Mouse (Mus musculus) kidney, adult 8-10 months (tissue): ENCODE results near the gene Edem2.
"Not testable (repeated sequence)": the region's sequence is repeated elsewhere in the genome, so short reads cannot be mapped to it uniquely, and the experiment has no call there.

Experiments used
- DNase-seq, 2 experiments: peaks; one replicate each; pipeline ENCODE4 v3.0.0; 2022

Gene Edem2

DNA sequence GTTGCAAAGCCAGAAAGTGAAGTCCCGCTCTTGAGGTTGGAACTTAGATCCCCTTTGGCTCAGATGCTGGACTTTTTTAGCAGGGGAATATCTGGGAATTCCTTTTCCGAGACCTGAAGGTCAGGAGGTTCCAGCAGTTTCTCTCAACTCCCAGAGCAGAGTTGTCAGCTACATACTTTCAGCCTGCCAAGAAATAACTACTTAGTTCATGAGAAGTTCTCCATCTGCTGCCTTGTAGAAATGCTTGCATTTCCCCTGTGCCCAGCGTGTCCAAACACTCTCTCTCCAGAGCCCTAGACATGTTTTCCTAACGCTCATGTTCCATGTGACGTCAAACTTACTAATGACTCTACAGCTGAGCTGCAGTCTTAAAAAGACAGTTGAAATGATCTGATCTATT, 5.8 kb upstream of the Edem2 start:
- DNase-seq: no peak

- no peak for DNase-seq
Measured at GRCm38 (mm10) chr2:155728742-155729141, 533 bp downstream of the Edem2 start.

- DNase-seq: no peak
Measured at GRCm38 (mm10) chr2:155727764-155728395, 1.4 kb downstream of the Edem2 start.

DNA sequence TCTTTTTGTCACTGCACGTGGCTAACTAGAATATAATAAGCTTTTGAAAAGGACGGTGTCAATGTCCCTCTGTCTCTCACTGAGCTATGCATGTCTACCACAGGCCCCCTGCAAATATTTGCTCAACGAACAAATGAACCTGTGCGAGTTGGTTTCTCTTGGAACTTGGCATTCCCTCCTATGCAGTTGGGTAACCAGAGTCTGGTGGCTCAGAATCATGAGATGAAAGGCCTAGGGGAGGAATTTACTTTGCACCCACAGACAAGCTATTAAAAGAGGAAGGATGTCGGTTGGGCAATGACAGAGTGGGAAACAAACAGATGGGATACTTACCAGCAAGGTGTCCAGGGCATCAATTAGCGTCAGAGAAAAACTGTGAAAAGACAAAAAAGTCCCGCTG, 3.0 kb downstream of the Edem2 start:
- DNase-seq: no peak

DNA sequence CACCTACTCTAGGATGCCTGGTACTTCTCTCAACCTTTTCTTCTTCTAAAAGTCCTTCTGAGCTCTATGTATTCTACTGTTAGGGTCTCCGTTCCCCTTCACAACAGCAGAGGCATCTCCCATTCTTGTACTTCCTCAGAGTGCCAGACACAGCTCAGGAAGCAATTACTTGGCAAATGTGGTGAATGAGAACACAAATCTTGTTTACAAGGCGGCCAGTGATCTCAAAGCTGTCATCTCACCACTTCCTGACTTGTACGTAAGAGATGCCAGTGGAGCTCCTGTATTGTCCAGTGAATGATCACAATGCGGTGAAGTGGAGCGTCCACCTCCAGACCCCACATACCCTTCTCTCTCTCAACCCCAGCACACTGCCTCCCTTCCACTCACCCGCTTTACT, 4.7 kb downstream of the Edem2 start:
- DNase-seq: no peak

DNA sequence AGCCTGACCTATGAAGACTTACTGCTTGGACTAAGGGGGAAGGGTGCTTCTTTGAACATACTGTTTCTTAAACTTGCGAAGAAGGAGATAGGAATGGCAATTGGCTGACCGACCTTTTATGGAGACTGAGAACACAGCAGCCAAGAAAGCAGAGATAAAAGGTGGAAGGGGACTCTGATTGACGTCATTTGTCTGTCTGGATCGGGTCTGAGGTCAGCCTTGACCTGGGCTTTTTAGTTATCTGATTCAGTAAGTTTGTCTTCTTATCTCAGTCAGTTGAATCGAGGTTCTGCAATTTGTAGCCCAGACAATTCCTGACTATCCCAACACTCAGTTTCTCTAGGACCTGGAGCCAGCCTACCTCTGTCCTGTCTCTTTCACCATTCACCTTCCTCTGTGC, 5.2 kb downstream of the Edem2 start:
- DNase-seq: no peak

GRCm38 (mm10) chr2:155720585-155720984, 8.7 kb downstream of the Edem2 start:
- no peak for DNase-seq

DNA sequence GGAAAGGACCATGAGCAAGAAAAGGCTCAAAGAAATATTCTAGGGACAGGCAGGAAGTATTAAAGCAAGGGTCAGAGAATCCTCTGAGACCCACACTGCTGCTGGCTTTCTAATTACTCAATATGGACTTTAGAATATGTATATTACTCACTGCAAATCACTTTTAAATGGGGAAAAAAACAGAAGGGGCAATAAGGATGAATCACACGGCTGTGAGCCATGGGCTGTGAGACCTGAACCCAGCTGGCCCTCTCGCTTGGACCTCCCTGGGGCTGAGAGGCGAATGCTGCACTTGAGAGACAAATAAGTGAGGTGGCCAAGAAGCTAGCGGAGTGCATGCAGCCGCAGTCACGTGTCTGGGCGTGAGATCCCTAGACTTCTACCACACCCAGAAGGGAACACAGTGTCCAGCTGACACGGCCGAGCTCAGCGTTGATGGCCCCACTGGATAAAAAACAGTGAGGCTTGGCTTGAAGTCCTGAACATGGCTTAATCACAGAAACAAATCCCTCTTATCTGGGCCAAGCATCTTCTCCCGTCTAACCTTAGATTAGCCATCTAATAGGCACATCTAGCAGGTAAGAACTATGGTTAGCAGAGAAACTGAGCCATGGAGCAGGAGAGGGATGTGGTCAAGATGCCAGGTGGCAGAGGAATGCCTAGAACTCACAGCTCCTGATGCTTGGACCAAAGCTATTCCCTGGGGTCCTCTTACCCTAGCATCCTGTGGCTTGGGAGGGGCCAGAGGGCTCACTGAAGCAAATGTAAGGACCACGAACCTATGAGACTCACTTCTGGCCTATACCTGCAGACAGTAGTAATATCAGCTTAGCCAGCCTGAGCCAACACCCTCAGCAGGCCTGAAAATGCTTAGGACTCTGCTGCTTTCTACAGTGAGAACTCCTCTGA, 11.9 kb downstream of the Edem2 start:
- no peak for DNase-seq

GRCm38 (mm10) chr2:155710557-155710956, 18.7 kb downstream of the Edem2 start:
- DNase-seq: no peak

DNA sequence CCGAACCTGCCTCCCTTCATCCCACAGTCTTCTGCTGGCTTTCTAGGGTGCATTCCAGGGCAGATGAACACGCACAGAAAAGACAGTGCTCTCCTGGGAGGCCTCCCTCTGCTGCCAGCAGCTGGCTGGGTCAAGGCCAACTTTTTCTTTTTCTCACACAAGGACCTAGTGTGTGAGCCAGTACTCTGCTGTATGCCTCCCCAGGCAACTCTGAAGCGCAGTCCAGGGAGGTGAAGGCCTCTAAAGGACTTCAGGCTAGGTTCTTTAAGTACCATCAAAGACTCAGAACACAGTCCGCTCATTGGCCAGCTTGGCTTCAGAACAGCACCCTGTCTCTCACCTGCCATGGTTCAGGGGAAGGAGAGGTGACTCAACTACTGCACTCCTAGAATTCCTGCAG, 22.0 kb downstream of the Edem2 start:
- DNase-seq: no peak

- no peak for DNase-seq
Measured at GRCm38 (mm10) chr2:155703630-155704029, 25.6 kb downstream of the Edem2 start.

- DNase-seq: no peak
Measured at GRCm38 (mm10) chr2:155701399-155701919, 27.8 kb downstream of the Edem2 start.

- not testable (repeated sequence) for DNase-seq
Measured at GRCm38 (mm10) chr2:155698443-155698842, 30.8 kb downstream of the Edem2 start.

GRCm38 (mm10) chr2:155696851-155697250, 32.4 kb downstream of the Edem2 start:
- no peak for DNase-seq

- peak; percentile 72 to 89 for DNase-seq
Measured at GRCm38 (mm10) chr2:155696091-155696558, 33.1 kb downstream of the Edem2 start.

DNA sequence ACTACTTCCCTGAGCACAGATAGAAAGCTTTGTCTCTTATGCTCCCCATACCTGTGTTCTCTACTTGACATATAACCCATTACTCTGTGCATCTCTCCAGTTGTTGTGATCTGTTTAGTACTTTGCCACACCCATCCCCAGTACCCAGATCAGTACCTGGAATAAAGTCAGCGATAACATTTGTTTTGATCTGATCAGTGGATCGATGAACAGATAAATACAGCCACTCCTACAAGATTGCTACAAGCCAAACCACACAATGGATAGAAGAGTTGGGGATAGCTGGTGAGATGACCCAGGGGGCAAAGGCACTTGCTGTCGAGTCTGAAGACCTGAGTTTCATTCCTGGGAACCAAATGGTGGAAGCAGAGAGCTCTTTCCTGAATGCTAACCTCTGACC, 34.0 kb downstream of the Edem2 start:
- no peak for DNase-seq

DNA sequence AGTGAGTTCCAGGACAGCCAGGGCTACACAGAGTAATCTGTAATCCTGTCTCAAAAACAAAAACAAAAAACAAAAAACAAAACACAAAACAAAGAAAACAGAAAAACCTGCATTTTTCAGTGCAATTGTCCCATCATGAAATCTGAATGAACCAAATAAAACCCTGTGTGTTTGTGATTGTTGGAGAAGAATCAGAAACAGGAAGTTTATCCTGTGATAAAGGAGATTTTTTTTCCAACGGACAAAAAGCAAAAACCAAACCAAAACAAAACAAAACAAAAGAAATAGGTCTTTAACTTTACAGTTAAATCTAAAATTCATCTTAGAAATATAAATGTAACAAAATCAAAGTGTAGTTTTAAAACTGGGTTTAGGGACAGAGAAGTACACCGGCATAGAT, 34.7 kb downstream of the Edem2 start:
- DNase-seq: no peak

DNA sequence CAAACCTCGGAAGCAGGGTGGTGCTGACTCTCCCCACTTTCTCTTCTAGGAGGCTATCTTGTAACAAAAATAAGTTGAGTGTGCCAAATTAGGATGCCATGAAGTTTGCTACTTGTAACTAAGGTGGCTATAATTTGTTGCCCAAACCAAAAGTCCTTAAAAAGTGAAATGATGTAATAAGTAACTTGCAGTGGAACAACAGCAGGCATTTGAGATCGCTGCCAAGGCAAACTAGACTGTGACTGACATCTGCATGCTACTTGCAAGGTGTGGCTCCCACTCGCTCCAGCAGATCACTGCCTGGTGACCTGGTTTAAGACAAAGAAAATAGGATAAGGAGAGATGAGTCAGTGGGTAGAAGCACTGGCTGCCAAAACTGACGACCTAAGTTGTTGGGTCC, 36.1 kb downstream of the Edem2 start:
- DNase-seq: peak; percentile 30 to 39

DNA sequence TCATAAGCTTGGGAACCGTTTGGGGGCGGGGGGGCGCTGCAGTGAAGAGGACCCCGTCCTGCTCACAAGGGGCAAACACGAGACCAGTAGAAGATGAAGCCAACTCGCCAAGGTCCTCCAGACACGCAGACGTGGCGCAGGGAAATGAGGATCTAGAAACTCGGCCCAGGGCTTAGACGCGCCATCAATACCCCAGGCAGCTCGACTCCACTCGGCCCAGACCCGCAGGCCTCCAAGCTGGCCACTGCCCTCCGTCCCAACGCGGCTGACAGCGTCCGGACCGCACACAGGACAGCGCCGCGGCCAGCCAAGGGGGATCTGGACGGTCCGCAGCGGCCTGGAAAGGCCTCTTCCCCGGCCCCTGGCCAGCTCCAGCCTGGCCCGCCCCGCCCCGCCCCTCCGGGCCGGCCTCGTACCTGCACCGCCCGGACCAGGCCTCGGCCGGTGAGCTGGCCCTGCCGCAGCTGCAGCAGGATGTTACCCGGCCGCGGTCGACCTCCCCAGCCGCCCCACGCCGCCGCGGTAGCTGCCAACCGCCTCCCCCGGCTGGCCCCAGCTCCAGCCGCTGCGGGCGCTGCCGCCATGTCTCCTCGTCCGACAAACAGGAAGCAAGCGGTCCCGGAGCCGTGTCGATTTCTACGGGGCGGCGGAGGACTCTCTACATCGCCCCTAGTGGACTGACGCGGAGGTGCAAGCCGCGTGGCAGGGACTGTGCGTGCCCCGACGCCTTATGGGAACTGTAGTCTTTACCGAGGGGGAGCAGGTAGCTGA, 37.4 kb downstream of the Edem2 start, which contains the start of gene Trpc4ap:
Gene Trpc4ap, minus strand, starts transcription at position 662 of the 771 bp plus-strand sequence.
- peak; percentile 92 to 98 for DNase-seq

DNA sequence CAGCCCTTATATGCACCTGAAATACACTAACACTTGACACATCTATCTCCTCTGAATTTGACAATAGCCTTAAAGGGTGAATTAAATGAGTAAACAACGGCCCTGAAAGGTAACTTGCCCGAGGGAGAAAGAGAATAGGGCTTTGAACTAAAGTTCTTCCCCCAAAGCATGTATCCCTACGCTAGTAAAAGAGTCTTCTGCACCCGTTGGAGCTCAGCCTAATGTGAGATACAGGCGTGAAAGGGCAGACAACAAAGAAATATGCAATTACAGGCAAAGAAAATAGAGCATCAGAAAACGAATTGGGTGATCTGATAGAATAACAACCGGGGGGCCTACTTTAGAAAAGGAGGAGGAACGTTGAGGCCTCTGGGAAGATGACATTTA, 37.9 kb downstream of the Edem2 start:
- DNase-seq: no peak

- no peak for DNase-seq
Measured at GRCm38 (mm10) chr2:155689211-155689610, 40.1 kb downstream of the Edem2 start.

DNA sequence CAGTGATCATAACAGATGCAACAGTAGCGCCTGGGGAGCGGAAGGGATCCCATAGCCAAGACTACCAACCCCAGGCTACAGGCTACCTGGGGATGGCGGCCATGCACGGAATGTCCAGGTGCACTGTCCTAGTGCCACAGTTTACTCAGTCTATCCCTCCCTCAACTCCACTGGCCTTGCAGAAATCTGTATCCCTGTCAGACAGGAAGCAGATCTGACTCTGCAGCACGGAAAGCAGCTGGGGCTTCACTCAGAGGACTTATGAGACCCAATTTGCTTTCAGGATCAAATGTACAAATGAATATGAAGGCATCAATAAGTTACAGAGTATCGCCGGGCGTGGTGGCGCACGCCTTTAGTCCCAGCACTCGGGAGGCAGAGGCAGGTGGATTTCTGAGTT, 41.5 kb downstream of the Edem2 start:
- no peak for DNase-seq

- DNase-seq: no peak
Measured at GRCm38 (mm10) chr2:155686572-155686971, 42.7 kb downstream of the Edem2 start.
